Mouse (Mus musculus) ES-Bruce4 (cell line): ENCODE measurements around the gene Wdr83os.

ENCODE experiments used
- CTCF ChIP-seq: IDR thresholded peaks from one replicate; pipeline ENCODE4 v1.8.1; 2011; ENCODE audit warnings: low read depth, low read length
- EP300 ChIP-seq: IDR thresholded peaks from 2 replicates; pipeline ENCODE4 v1.6.1; 2011; ENCODE audit warnings: low read depth, low read length; ENCODE audit not compliant: insufficient read depth
- POLR2A ChIP-seq: IDR thresholded peaks from one replicate; pipeline ENCODE4 v1.8.1; 2011; ENCODE audit warnings: low read length; ENCODE audit not compliant: insufficient read depth

GRCm38 (mm10) chr8:85074167-85074566 is 6.4 kb upstream of the Wdr83os start:
- TF ChIP-seq EP300 (no peak), CTCF (no peak), POLR2A (no peak)
